Mouse (Mus musculus): ENCODE data around the gene Syt13.

The Syt13 gene

GRCm38 (mm10) chr2:92964345-92964744, 49.4 kb downstream of the Syt13 start:
- no peak for DNase-seq (ENCODE audit: low spot score)

GRCm38 (mm10) chr2:92966257-92966656, 51.4 kb downstream of the Syt13 start:
- no peak for DNase-seq (ENCODE audit: low spot score)

- DNase-seq (ENCODE audit: low spot score), result no peak
Observed at GRCm38 (mm10) chr2:92967032-92967838, 52.3 kb downstream of the Syt13 start.

- DNase-seq (ENCODE audit: low spot score), result no peak
Observed at GRCm38 (mm10) chr2:92967839-92968166, 52.9 kb downstream of the Syt13 start.

- no peak for DNase-seq (ENCODE audit: low spot score)
Observed at GRCm38 (mm10) chr2:92971069-92971468, 56.2 kb downstream of the Syt13 start.

GRCm38 (mm10) chr2:92971536-92971935, 56.6 kb downstream of the Syt13 start:
- DNase-seq (ENCODE audit: low spot score), result no peak

- DNase-seq (ENCODE audit: low spot score), result no peak
Observed at GRCm38 (mm10) chr2:92972071-92972470, 57.2 kb downstream of the Syt13 start.

GRCm38 (mm10) chr2:92973646-92974045, 58.7 kb downstream of the Syt13 start:
- DNase-seq (ENCODE audit: low spot score), result no peak

- DNase-seq (ENCODE audit: low spot score), result no peak
Observed at GRCm38 (mm10) chr2:92975031-92975790, 60.3 kb downstream of the Syt13 start.

GRCm38 (mm10) chr2:92980165-92980564, 65.3 kb downstream of the Syt13 start:
- DNase-seq (ENCODE audit: low spot score), result no peak

GRCm38 (mm10) chr2:92982591-92983272, 67.8 kb downstream of the Syt13 start:
- no peak for DNase-seq (ENCODE audit: low spot score)

GRCm38 (mm10) chr2:92983273-92983620, 68.3 kb downstream of the Syt13 start:
- DNase-seq (ENCODE audit: low spot score), result no peak

- no peak for DNase-seq (ENCODE audit: low spot score)
Observed at GRCm38 (mm10) chr2:92984321-92985108, 69.6 kb downstream of the Syt13 start.

- no peak for DNase-seq (ENCODE audit: low spot score)
Observed at GRCm38 (mm10) chr2:92985171-92985570, 70.3 kb downstream of the Syt13 start.

GRCm38 (mm10) chr2:92985600-92985999, 70.7 kb downstream of the Syt13 start:
- DNase-seq (ENCODE audit: low spot score), result no peak

GRCm38 (mm10) chr2:92987108-92987618, 72.3 kb downstream of the Syt13 start:
- peak; percentile 40 for DNase-seq (ENCODE audit: low spot score)

- DNase-seq (ENCODE audit: low spot score), result peak; percentile 80
Observed at GRCm38 (mm10) chr2:92987901-92988631, 73.2 kb downstream of the Syt13 start.

GRCm38 (mm10) chr2:92989593-92989992, 74.7 kb downstream of the Syt13 start:
- DNase-seq (ENCODE audit: low spot score), result no peak

- DNase-seq (ENCODE audit: low spot score), result no peak
Observed at GRCm38 (mm10) chr2:92991976-92992375, 77.1 kb downstream of the Syt13 start.

GRCm38 (mm10) chr2:93005028-93005427, 90.1 kb downstream of the Syt13 start:
- DNase-seq (ENCODE audit: low spot score), result no peak
